Mouse (Mus musculus): ENCODE data around the gene Syne3.

The Syne3 gene

GRCm38 (mm10) chr12:104890066-104890465 lies 119.5 kb downstream of the Syne3 start:
- DNase-seq (ENCODE audit: low read depth): no peak

GRCm38 (mm10) chr12:104886104-104886503 lies 123.5 kb downstream of the Syne3 start:
- no peak for DNase-seq (ENCODE audit: low read depth)

- DNase-seq (ENCODE audit: low read depth): no peak
These were observed 127.1 kb downstream of the Syne3 start for GRCm38 (mm10) chr12:104882533-104882932.

GRCm38 (mm10) chr12:104882061-104882460 lies 127.5 kb downstream of the Syne3 start:
- DNase-seq (ENCODE audit: low read depth): no peak

- DNase-seq (ENCODE audit: low read depth): no peak
These were observed 128.0 kb downstream of the Syne3 start for GRCm38 (mm10) chr12:104881518-104882060.

GRCm38 (mm10) chr12:104880367-104880766 lies 129.2 kb downstream of the Syne3 start:
- no peak for DNase-seq (ENCODE audit: low read depth)
